Mouse (Mus musculus) thymus, adult 2 months (tissue): ENCODE measurements around the gene Yjefn3.

Experiments used
- CTCF ChIP-seq: fragments of 200-500 bp; IDR thresholded peaks from 2 replicates; pipeline ENCODE4 v1.5.1; 2012; ENCODE audit warnings: mild to moderate bottlenecking, control low read depth, low read length, moderate library complexity, borderline replicate concordance; ENCODE audit not compliant: control insufficient read depth, poor library complexity, insufficient read depth; ENCODE audit errors: extremely low read depth
- POLR2A ChIP-seq: fragments of 200-500 bp; IDR thresholded peaks from 2 replicates; pipeline ENCODE4 v1.6.1; 2012; ENCODE audit warnings: mild to moderate bottlenecking, low read length, control low read depth, moderate library complexity; ENCODE audit not compliant: control insufficient read depth, poor library complexity, insufficient read depth; ENCODE audit errors: extremely low read depth

DNA sequence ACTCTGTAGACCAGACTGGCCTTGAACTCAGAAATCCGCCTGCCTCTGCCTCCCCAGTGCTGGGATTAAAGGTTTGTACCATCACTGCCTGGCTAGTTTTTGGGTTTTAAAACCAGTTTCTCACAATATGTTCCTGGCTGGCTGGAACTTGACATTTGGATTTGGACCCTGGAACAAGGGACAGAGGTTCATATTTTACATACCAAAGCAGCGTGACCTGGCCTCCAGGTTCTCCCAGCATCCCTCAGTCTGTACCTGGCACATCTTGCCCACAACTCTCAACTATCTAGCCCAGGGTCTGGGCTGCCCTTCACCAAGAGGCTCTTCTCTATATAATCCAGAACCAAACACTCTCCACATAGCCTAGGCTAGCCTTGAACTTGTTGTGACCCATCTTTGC, 2.6 kb downstream of the Yjefn3 start:
- TF ChIP-seq POLR2A = no peak
- TF ChIP-seq CTCF = no peak
